Mouse (Mus musculus): Measurements from ENCODE around the gene Lrrn1.

DNA sequence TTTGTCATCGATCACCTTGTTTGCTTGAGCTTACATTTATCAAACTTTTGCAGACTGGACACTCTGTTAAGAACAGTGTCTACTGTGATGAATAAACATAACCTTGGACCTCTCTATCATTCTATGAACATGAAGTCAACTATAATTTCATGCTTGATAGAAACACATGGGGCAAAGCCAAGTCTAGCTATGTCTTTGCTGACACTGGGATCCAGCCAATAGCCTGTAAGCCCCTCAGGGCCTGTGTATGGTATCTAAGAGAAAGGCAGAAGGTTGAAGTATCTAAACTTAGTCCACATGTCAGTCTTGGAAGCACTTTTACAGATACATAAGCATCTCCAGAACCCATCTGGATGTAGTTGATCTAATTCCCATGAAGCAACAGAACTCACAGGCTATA is 22.9 kb downstream of the Lrrn1 start:
- TF ChIP-seq CEBPB (IDR thresholded peaks at IDR 0.05; ENCODE audit: low read depth) = no peak
- TF ChIP-seq CTCF (IDR thresholded peaks at IDR 0.05; ENCODE audit: control insufficient read depth, insufficient read depth, insufficient read length) = no peak

Data from C2C12 (cell line).